Mouse (Mus musculus) MEL (cell line): ENCODE data around the gene Camta1. TPM values are rescaled to one million over a fixed set of nuclear protein-coding genes. Genes with fewer than 3 reads are reported as not detected.

Experiments
- DNase-seq: peaks from one replicate; pipeline ENCODE4 v3.0.0; 2011; ENCODE audit warnings: low read depth, low spot score
- H3K27ac ChIP-seq: 2 replicates; pipeline ENCODE4 v1.5.1; 2012; ENCODE audit warnings: low read depth, mild to moderate bottlenecking, control low read depth, low read length, moderate library complexity; ENCODE audit not compliant: control insufficient read depth
- H3K27me3 ChIP-seq, 2 experiments: fragments of 150-350 bp in 1 of 2; sonication (generic) in 1 of 2; 2 replicates each; pipeline ENCODE4 v1.6.1; 2012; ENCODE audit warnings: low read length in 2 of 2, mild to moderate bottlenecking in 2 of 2, improper control_type of control experiment in 1 of 2, moderate library complexity in 1 of 2; ENCODE audit not compliant: insufficient read depth in 2 of 2, control insufficient read depth in 1 of 2
- H3K36me3 ChIP-seq, 2 experiments: 2 replicates each; pipeline ENCODE4 v1.6.1; 2012 to 2014; ENCODE audit warnings: low read length in 2 of 2, improper control_type of control experiment in 1 of 2, inconsistent platforms in 1 of 2, mild to moderate bottlenecking in 1 of 2; ENCODE audit not compliant: insufficient read depth in 2 of 2, control insufficient read depth in 1 of 2
- H3K4me1 ChIP-seq, 2 experiments: fragments of 150-350 bp in 1 of 2; sonication (generic) in 1 of 2; 2 replicates each; pipeline ENCODE4 v1.6.1; 2012; ENCODE audit warnings: low read length in 2 of 2, improper control_type of control experiment in 1 of 2, mild to moderate bottlenecking in 1 of 2; ENCODE audit not compliant: insufficient read depth in 2 of 2, control insufficient read depth in 1 of 2
- H3K4me3 ChIP-seq, 2 experiments: fragments of 150-350 bp in 1 of 2; sonication (generic) in 1 of 2; 2 replicates each; pipeline ENCODE4 v1.5.1; 2012; ENCODE audit warnings: low read depth in 2 of 2, low read length in 2 of 2, mild to moderate bottlenecking in 2 of 2, moderate library complexity in 2 of 2, control low read depth in 1 of 2, improper control_type of control experiment in 1 of 2; ENCODE audit not compliant: control insufficient read depth in 1 of 2, insufficient read depth in 1 of 2
- H3K79me2 ChIP-seq: 2 replicates; pipeline ENCODE4 v1.6.1; 2012; ENCODE audit warnings: mild to moderate bottlenecking, low read length, moderate library complexity; ENCODE audit not compliant: control insufficient read depth, poor library complexity, insufficient read depth
- H3K9ac ChIP-seq: 2 replicates; pipeline ENCODE4 v1.6.1; 2012; ENCODE audit warnings: low read depth, mild to moderate bottlenecking, control low read depth, low read length, moderate library complexity; ENCODE audit not compliant: control insufficient read depth, poor library complexity, severe bottlenecking
- H3K9me3 ChIP-seq: fragments of 150-350 bp; sonication (generic); replicated peaks from 2 replicates; pipeline ENCODE4 v1.6.1; 2012; ENCODE audit warnings: mild to moderate bottlenecking, low read length, improper control_type of control experiment, moderate library complexity; ENCODE audit not compliant: insufficient read depth
- CHD2 ChIP-seq: IDR thresholded peaks from 2 replicates; pipeline ENCODE4 v1.6.1; 2011; ENCODE audit warnings: low read length, improper control_type of control experiment
- CTCF ChIP-seq, 3 experiments: IDR thresholded peaks in 2 of 3; conservative IDR thresholded peaks in 1 of 3; 2 replicates each; pipeline ENCODE4 v1.5.1; 2011 to 2012; ENCODE audit warnings: low read length in 3 of 3, low read depth in 2 of 3, mild to moderate bottlenecking in 2 of 3, improper control_type of control experiment in 1 of 3, inconsistent platforms in 1 of 3, mixed read lengths in 1 of 3, moderate library complexity in 1 of 3; ENCODE audit not compliant: control insufficient read depth in 1 of 3, insufficient read depth in 1 of 3, poor library complexity in 1 of 3, severe bottlenecking in 1 of 3
- E2F4 ChIP-seq: IDR thresholded peaks from 2 replicates; pipeline ENCODE4 v1.6.1; 2011; ENCODE audit warnings: low read depth, low read length, improper control_type of control experiment, borderline replicate concordance
- MAFK ChIP-seq: IDR thresholded peaks from 2 replicates; pipeline ENCODE4 v1.6.1; 2011; ENCODE audit warnings: low read depth, mild to moderate bottlenecking, low read length, improper control_type of control experiment, borderline replicate concordance
- MAZ ChIP-seq: IDR thresholded peaks from 2 replicates; pipeline ENCODE4 v1.6.1; 2012; ENCODE audit warnings: low read depth, mild to moderate bottlenecking, inconsistent platforms, low read length, improper control_type of control experiment
- MXI1 ChIP-seq: IDR thresholded peaks from 2 replicates; pipeline ENCODE4 v1.6.1; 2011; ENCODE audit warnings: mild to moderate bottlenecking, low read depth, low read length, improper control_type of control experiment
- MYC ChIP-seq: IDR thresholded peaks from 2 replicates; pipeline ENCODE4 v1.6.1; 2011; ENCODE audit warnings: low read depth, mild to moderate bottlenecking, low read length, improper control_type of control experiment, moderate library complexity
- NRF1 ChIP-seq: IDR thresholded peaks from 2 replicates; pipeline ENCODE4 v1.6.1; 2014; ENCODE audit warnings: low read depth, mild to moderate bottlenecking, inconsistent platforms, low read length, improper control_type of control experiment, moderate library complexity; ENCODE audit not compliant: poor library complexity, insufficient read depth, severe bottlenecking
- POLR2A ChIP-seq, 2 experiments: IDR thresholded peaks; 2 replicates each; pipeline ENCODE4 v1.6.1; 2011 to 2012; ENCODE audit warnings: low read length in 2 of 2, mild to moderate bottlenecking in 2 of 2, control low read depth in 1 of 2, improper control_type of control experiment in 1 of 2, low read depth in 1 of 2, moderate library complexity in 1 of 2; ENCODE audit not compliant: control insufficient read depth in 1 of 2, insufficient read depth in 1 of 2, poor library complexity in 1 of 2
- POLR2AphosphoS2 ChIP-seq: IDR thresholded peaks from 2 replicates; pipeline ENCODE4 v1.6.1; 2011; ENCODE audit warnings: low read length, improper control_type of control experiment
- POLR2AphosphoS5 ChIP-seq: IDR thresholded peaks from 2 replicates; pipeline ENCODE4 v1.6.1; 2012; ENCODE audit warnings: low read depth, borderline replicate concordance, mild to moderate bottlenecking, inconsistent platforms, low read length, moderate library complexity, mixed read lengths
- RCOR1 ChIP-seq: IDR thresholded peaks from 2 replicates; pipeline ENCODE4 v1.6.1; 2012; ENCODE audit warnings: low read depth, mild to moderate bottlenecking, inconsistent platforms, low read length, improper control_type of control experiment
- SIN3A ChIP-seq: IDR thresholded peaks from 2 replicates; pipeline ENCODE4 v1.6.1; 2012; ENCODE audit warnings: low read length, improper control_type of control experiment, inconsistent platforms
- TAL1 ChIP-seq: IDR thresholded peaks from 2 replicates; pipeline ENCODE4 v1.6.1; 2012; ENCODE audit warnings: mild to moderate bottlenecking, inconsistent platforms, low read length, moderate library complexity, mixed read lengths
- TCF12 ChIP-seq: IDR thresholded peaks from 2 replicates; pipeline ENCODE4 v1.6.1; 2014; ENCODE audit warnings: low read depth, mild to moderate bottlenecking, inconsistent platforms, low read length, improper control_type of control experiment, moderate library complexity
- USF1 ChIP-seq: IDR thresholded peaks from 2 replicates; pipeline ENCODE4 v1.6.1; 2014; ENCODE audit warnings: low read depth, mild to moderate bottlenecking, inconsistent platforms, low read length, improper control_type of control experiment, moderate library complexity
- ZKSCAN1 ChIP-seq: IDR thresholded peaks from 2 replicates; pipeline ENCODE4 v1.6.1; 2012; ENCODE audit warnings: low read depth, mild to moderate bottlenecking, inconsistent platforms, low read length, improper control_type of control experiment, moderate library complexity
- ZNF384 ChIP-seq: IDR thresholded peaks from 2 replicates; pipeline ENCODE4 v1.6.1; 2012; ENCODE audit warnings: low read depth, mild to moderate bottlenecking, inconsistent platforms, low read length, improper control_type of control experiment
- polyA plus RNA-seq, 2 experiments: library from polyadenylated mRNA; stranded (reverse) in 1 of 2; unstranded in 1 of 2; fragments of >175 nt in 1 of 2; fragments of >200 nt in 1 of 2; gene quantifications; 2 replicates each; pipeline versions ENCODE4 v1.2.1 to v1.2.4; 2012; ENCODE audit warnings: low replicate concordance in 2 of 2, low read depth in 1 of 2; ENCODE audit not compliant: insufficient read length in 2 of 2, insufficient read depth in 1 of 2, missing spikeins in 1 of 2
- total RNA-seq: library from RNA; depleted of rRNA; stranded (reverse); fragments of 300-350 nt; gene quantifications from 2 replicates; pipeline ENCODE4 v1.2.3, GENCODE M21; 2012

The Camta1 gene
- total and polyA plus RNA-seq, 3 experiments = 28.2 to 87.5 TPM; not detected in 1

GRCm38 (mm10) chr4:151555505-151555904 lies 306.2 kb downstream of the Camta1 start:
- Histone ChIP-seq H3K9ac (no peak overlapping the region), H3K4me1 (no peaks in the 10 kb centered on the region), H3K36me3 (no peaks in the 10 kb centered on the region), H3K27me3 (no peaks in the 10 kb centered on the region), H3K4me3 (no peak overlapping the region), H3K79me2 (no peaks in the 10 kb centered on the region), H3K9me3 (no peaks in the 10 kb centered on the region), H3K27ac (no peak overlapping the region)
- no peak for DNase-seq
- TF ChIP-seq MXI1 (no peak), RCOR1 (no peak), USF1 (no peak), MYC (no peak), POLR2AphosphoS2 (no peak), TAL1 (no peak), MAZ (no peak), CTCF (IDR thresholded peaks at IDR 0.05 in 2 of 3, conservative IDR thresholded peaks at IDR 0.05 in 1 of 3; ENCODE audit: control insufficient read depth in 1 of 3, insufficient read depth in 1 of 3, low read depth in 2 of 3, low read length in 3 of 3, poor library complexity in 1 of 3, severe bottlenecking in 1 of 3) (no peak), POLR2AphosphoS5 (no peak), NRF1 (no peak), ZNF384 (no peak)

DNA sequence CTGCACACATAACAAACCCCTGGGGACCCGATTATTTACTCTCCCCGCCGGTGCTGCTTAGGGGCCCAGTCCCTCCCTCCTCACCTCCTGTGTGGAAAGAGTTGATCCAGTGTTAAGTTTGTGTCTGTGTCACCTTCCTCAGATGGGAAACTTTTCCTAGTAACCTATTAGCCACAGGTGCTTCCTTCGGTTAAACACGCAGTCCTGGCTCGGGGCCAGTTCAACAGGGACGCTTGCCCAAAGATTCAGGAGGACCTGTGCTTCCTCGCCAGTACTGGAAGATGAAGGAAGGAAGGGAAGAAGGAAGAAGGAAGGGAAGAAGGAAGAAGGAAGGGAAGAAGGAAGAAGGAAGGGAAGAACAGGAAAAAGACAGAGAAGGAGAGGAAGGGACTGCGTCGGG lies 312.2 kb downstream of the Camta1 start:
- no peaks in the 10 kb centered on the region for H3K79me2 ChIP-seq
- no peak overlapping the region for H3K4me3 ChIP-seq
- no peaks in the 10 kb centered on the region for H3K4me1 ChIP-seq
- no peak overlapping the region for H3K27ac ChIP-seq
- no peak overlapping the region for H3K9ac ChIP-seq
- H3K9me3 ChIP-seq = no peaks in the 10 kb centered on the region
- H3K36me3 ChIP-seq = no peaks in the 10 kb centered on the region
- no peak for DNase-seq
- H3K27me3 ChIP-seq = no peaks in the 10 kb centered on the region
- TF ChIP-seq E2F4 = no peak
- TF ChIP-seq, all 39 proteins: peak for 0

- Histone ChIP-seq H3K9me3 (no peaks in the 10 kb centered on the region), H3K27me3 (no peaks in the 10 kb centered on the region), H3K9ac (no peak overlapping the region), H3K79me2 (no peaks in the 10 kb centered on the region), H3K4me1 (no peaks in the 10 kb centered on the region), H3K4me3 (no peak overlapping the region), H3K27ac (no peak overlapping the region), H3K36me3 (no peaks in the 10 kb centered on the region)
- DNase-seq = no peak
- no peak for TF ChIP-seq CHD2
- TF ChIP-seq TAL1 = no peak
- no peak for TF ChIP-seq SIN3A
- TF ChIP-seq ZKSCAN1 = no peak
- TF ChIP-seq TCF12 = no peak
- TF ChIP-seq MAFK = no peak
- TF ChIP-seq ZNF384 = no peak
- no peak for TF ChIP-seq POLR2A (IDR thresholded peaks at IDR 0.05; ENCODE audit: control insufficient read depth in 1 of 2, insufficient read depth in 1 of 2, low read depth in 1 of 2, low read length in 2 of 2, poor library complexity in 1 of 2)
Observed at GRCm38 (mm10) chr4:151545452-151545851, 316.2 kb downstream of the Camta1 start.
